Mouse (Mus musculus) heart, embryonic 14.5 days (tissue): ENCODE results near the gene BC017158. TPM values are rescaled to one million over a fixed set of nuclear protein-coding genes. Genes with fewer than 3 reads are reported as not detected.

ENCODE experiments used
- ATAC-seq: fragments of 200-750 bp; cut with Nextera tagmentation; 2 replicates; pipeline ENCODE4 v1.8.0; 2017; ENCODE audit warnings: low read depth, moderate TSS enrichment; ENCODE audit not compliant: insufficient number of reproducible peaks, insufficient read depth, low FRiP score
- H3K27ac ChIP-seq, 2 experiments: fragments of 200-500 bp in 1 of 2; fragments of 300-500 bp in 1 of 2; sonication (generic) in 1 of 2; replicated peaks in 1 of 2; 2 replicates each; pipeline ENCODE4 v1.5.1; 2012 to 2014; ENCODE audit warnings: low read depth in 2 of 2, low read length in 2 of 2, control low read depth in 1 of 2, mild to moderate bottlenecking in 1 of 2, mixed read lengths in 1 of 2; ENCODE audit not compliant: control insufficient read depth in 1 of 2, insufficient read depth in 1 of 2
- H3K27me3 ChIP-seq: fragments of 300-500 bp; sonication (generic); 2 replicates; pipeline ENCODE4 v1.6.1; 2014; ENCODE audit warnings: mild to moderate bottlenecking, low read length, control low read depth; ENCODE audit not compliant: control insufficient read depth, insufficient read depth
- H3K36me3 ChIP-seq: fragments of 300-500 bp; sonication (generic); 2 replicates; pipeline ENCODE4 v1.6.1; 2014; ENCODE audit warnings: mild to moderate bottlenecking, control low read depth, low read length, mixed read lengths; ENCODE audit not compliant: control insufficient read depth, insufficient read depth
- H3K4me1 ChIP-seq, 2 experiments: fragments of 200-500 bp in 1 of 2; fragments of 300-500 bp in 1 of 2; sonication (generic) in 1 of 2; 2 replicates each; pipeline ENCODE4 v1.6.1; 2012 to 2014; ENCODE audit warnings: low read length in 2 of 2, control low read depth in 1 of 2, mixed read lengths in 1 of 2; ENCODE audit not compliant: control insufficient read depth in 2 of 2, insufficient read depth in 2 of 2
- H3K4me2 ChIP-seq: fragments of 300-500 bp; sonication (generic); 2 replicates; pipeline ENCODE4 v1.6.1; 2014; ENCODE audit warnings: mild to moderate bottlenecking, low read length
- H3K4me3 ChIP-seq, 2 experiments: fragments of 200-500 bp in 1 of 2; fragments of 300-500 bp in 1 of 2; sonication (generic) in 1 of 2; 2 replicates each; pipeline ENCODE4 v1.5.1; 2012 to 2014; ENCODE audit warnings: low read length in 2 of 2, mild to moderate bottlenecking in 2 of 2, control low read depth in 1 of 2, low read depth in 1 of 2, moderate library complexity in 1 of 2; ENCODE audit not compliant: control insufficient read depth in 1 of 2, insufficient read depth in 1 of 2
- H3K9ac ChIP-seq: fragments of 300-500 bp; sonication (generic); 2 replicates; pipeline ENCODE4 v1.6.1; 2014; ENCODE audit warnings: mild to moderate bottlenecking, low read length
- H3K9me3 ChIP-seq: fragments of 300-500 bp; sonication (generic); 2 replicates; pipeline ENCODE4 v1.6.1; 2016; ENCODE audit warnings: low read length, control low read depth; ENCODE audit not compliant: control insufficient read depth
- WGBS: fragments of 180-500 bp; shearing (Covaris S2); extraction: QIAGEN DNeasy Blood & Tissue Kit; methylation state at CpG from one replicate; pipeline ENCODE4 v1.1.7; 2014; 5-methylcytosine and 5-hydroxymethylcytosine counted together
- microRNA-seq: library from miRNA; unstranded; fragments of <30 nt; microRNA quantifications from one replicate; pipeline ENCODE4, GENCODE M21; 2016
- polyA plus RNA-seq: library from polyadenylated mRNA; unstranded; fragments of >200 nt; fragmentation: Nextera tagmentation; extraction: Ambion mirVana; gene quantifications from 2 replicates; pipeline ENCODE4 v1.2.1, GENCODE M21; 2014

The BC017158 gene
- polyA plus RNA-seq, 1 experiment from 2014 or later = 16.3 TPM

DNA sequence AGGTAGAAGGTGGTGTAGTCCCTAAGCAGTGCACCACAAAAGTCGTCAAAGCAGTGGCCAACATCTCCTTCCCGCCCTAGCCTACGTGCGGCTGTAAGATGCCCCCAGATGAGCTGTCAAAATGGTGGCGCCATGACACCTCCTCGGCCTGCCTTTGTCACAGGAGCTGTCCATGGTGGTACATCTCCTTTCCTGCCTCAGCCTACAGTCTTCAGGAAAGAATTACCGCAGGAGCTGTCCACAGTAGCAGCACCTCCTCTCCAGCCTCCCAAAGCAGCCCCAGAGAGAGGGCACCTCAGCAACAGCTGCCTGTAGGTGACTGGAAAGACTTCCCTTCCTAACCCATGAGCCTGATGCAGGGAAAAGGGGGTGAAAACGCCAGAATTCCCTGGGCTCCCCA, 66.2 kb downstream of the BC017158 start:
- H3K27ac ChIP-seq = no peak overlapping the region
- H3K36me3 ChIP-seq = peaks cover 16% of the 10 kb centered on the region
- 0 out of 2 replicates have a peak, but pooled peaks cover 2% of the 10 kb centered on the region for H3K9me3 ChIP-seq
- peaks cover 2% of the 10 kb centered on the region in 2 experiments; a peak in 2 of 4 replicates for H3K4me1 ChIP-seq
- no peak overlapping the region for H3K4me2 ChIP-seq
- 37% methylated on average over 8 of the region's 8 CpGs for WGBS
- no peaks in the 10 kb centered on the region for H3K27me3 ChIP-seq
- H3K9ac ChIP-seq = no peak overlapping the region
- H3K4me3 ChIP-seq = no peak overlapping the region
- ATAC-seq = no peak

Small RNA genes within 50 kb of the gene (microRNA-seq; reads per million reads assigned to microRNA genes)
- gene Mir3103 = not detected

Other genes starting within 250 kb of the BC017158 start
- gene Itgam, start 235.5 kb downstream of the BC017158 start, polyA plus RNA-seq = 0.63 and 0.82 TPM in 2 replicates
- gene Gm49368, start 235.5 kb downstream of the BC017158 start, polyA plus RNA-seq = not detected in 2 replicates
- 0.14 and 0.35 TPM in 2 replicates for gene Itgax, start 168.6 kb downstream of the BC017158 start, polyA plus RNA-seq
- 0.44 and 0.45 TPM in 2 replicates for gene Itgad, start 143.8 kb downstream of the BC017158 start, polyA plus RNA-seq
- gene Cox6a2, start 91.8 kb downstream of the BC017158 start, polyA plus RNA-seq = 917 and 1,008 TPM in 2 replicates
- gene Armc5, start 60.8 kb downstream of the BC017158 start, polyA plus RNA-seq = 8.2 and 8.5 TPM in 2 replicates
- gene 9130023H24Rik, start 60.1 kb downstream of the BC017158 start, polyA plus RNA-seq = 6.4 and 7.4 TPM in 2 replicates
- 147 and 153 TPM in 2 replicates for gene Tgfb1i1, start 51.4 kb downstream of the BC017158 start, polyA plus RNA-seq
- gene Slc5a2, start 32.5 kb downstream of the BC017158 start, polyA plus RNA-seq = 0.22 and 0.36 TPM in 2 replicates
- gene Rgs10, start 120.6 kb upstream of the BC017158 start, polyA plus RNA-seq = 9.5 and 14.1 TPM in 2 replicates
- 22.0 and 23.9 TPM in 2 replicates for gene Tial1, start 163.5 kb upstream of the BC017158 start, polyA plus RNA-seq
- 24.5 and 26.9 TPM in 2 replicates for gene Bag3, start 225.4 kb upstream of the BC017158 start, polyA plus RNA-seq